Mouse (Mus musculus): ENCODE results near the gene Nectin4. TPM values are rescaled to one million over a fixed set of nuclear protein-coding genes. Genes with fewer than 3 reads are reported as not detected.

Nectin4 gene
- polyA plus RNA-seq, 1 experiment from 2014 or later: 4.6 TPM

GRCm38 (mm10) chr1:171361106-171362103, 8.5 kb upstream of the Nectin4 start:
- Histone ChIP-seq H3K9me3 (peaks cover 6% of the 10 kb centered on the region; the same call in 1 of the 2 replicates), H3K27me3 (replicated peaks; ENCODE audit: low read depth, poor library complexity, severe bottlenecking) (no peaks in the 10 kb centered on the region), H3K27ac (replicated peaks) (peak overlapping the region; percentile 84), H3K36me3 (replicated peaks) (peaks cover 31% of the 10 kb centered on the region), H3K4me3 (peak overlapping the region; percentile 67), H3K4me1 (peaks cover 16% of the 10 kb centered on the region)
- WGBS: 31% methylated on average over 16 of the region's 16 CpGs
- peak; percentile 71 for DNase-seq (ENCODE audit: low spot score)

- H3K4me1 ChIP-seq: peaks cover 11% of the 10 kb centered on the region
- H3K36me3 ChIP-seq (replicated peaks): no peaks in the 10 kb centered on the region
- no peak overlapping the region for H3K4me3 ChIP-seq
- WGBS: 70% methylated on average over 7 of the region's 7 CpGs
- peaks cover 4% of the 10 kb centered on the region for H3K27me3 ChIP-seq (replicated peaks; ENCODE audit: low read depth, poor library complexity, severe bottlenecking)
- no peak overlapping the region for H3K27ac ChIP-seq (replicated peaks)
- H3K9me3 ChIP-seq: no peaks in the 10 kb centered on the region
- no peak for DNase-seq (ENCODE audit: low spot score)
These were observed 4.0 kb upstream of the Nectin4 start for GRCm38 (mm10) chr1:171365934-171366333.

GRCm38 (mm10) chr1:171372880-171373279, 3.0 kb downstream of the Nectin4 start:
- Histone ChIP-seq H3K27ac (replicated peaks) (no peak overlapping the region), H3K4me3 (0 out of 2 replicates have a peak overlapping the region, but pooled peaks have one; percentile 11), H3K36me3 (replicated peaks) (no peaks in the 10 kb centered on the region), H3K9me3 (no peaks in the 10 kb centered on the region), H3K27me3 (replicated peaks; ENCODE audit: low read depth, poor library complexity, severe bottlenecking) (peaks cover 18% of the 10 kb centered on the region), H3K4me1 (peaks cover 45% of the 10 kb centered on the region)
- DNase-seq (ENCODE audit: low spot score): no peak
- 21% methylated on average over 3 of the region's 3 CpGs for WGBS

GRCm38 (mm10) chr1:171373946-171374345, 4.0 kb downstream of the Nectin4 start:
- Histone ChIP-seq H3K27ac (replicated peaks) (peak overlapping the region; percentile 75), H3K27me3 (replicated peaks; ENCODE audit: low read depth, poor library complexity, severe bottlenecking) (peaks cover 24% of the 10 kb centered on the region), H3K9me3 (no peaks in the 10 kb centered on the region), H3K4me1 (peaks cover 45% of the 10 kb centered on the region), H3K36me3 (replicated peaks) (no peaks in the 10 kb centered on the region), H3K4me3 (no peak overlapping the region)
- DNase-seq (ENCODE audit: low spot score): peak; percentile 21
- 2% methylated on average over 4 of the region's 4 CpGs for WGBS

- H3K4me3 ChIP-seq: peak overlapping the region; percentile 8; the same call in 1 of the 2 replicates
- peak; percentile 47 for DNase-seq (ENCODE audit: low spot score)
- H3K9me3 ChIP-seq: no peaks in the 10 kb centered on the region
- 0 out of 2 replicates have a peak overlapping the region, but pooled peaks have one; percentile 44 for H3K27ac ChIP-seq (replicated peaks)
- H3K27me3 ChIP-seq (replicated peaks; ENCODE audit: low read depth, poor library complexity, severe bottlenecking): peaks cover 35% of the 10 kb centered on the region
- 37% methylated on average over 9 of the region's 9 CpGs for WGBS
- H3K36me3 ChIP-seq (replicated peaks): no peaks in the 10 kb centered on the region
- peaks cover 48% of the 10 kb centered on the region for H3K4me1 ChIP-seq
These were observed 5.8 kb downstream of the Nectin4 start for GRCm38 (mm10) chr1:171375646-171376097.

GRCm38 (mm10) chr1:171378298-171378697, 8.4 kb downstream of the Nectin4 start:
- no peaks in the 10 kb centered on the region for H3K9me3 ChIP-seq
- no peak overlapping the region for H3K27ac ChIP-seq (replicated peaks)
- peaks cover 44% of the 10 kb centered on the region for H3K27me3 ChIP-seq (replicated peaks; ENCODE audit: low read depth, poor library complexity, severe bottlenecking)
- H3K4me1 ChIP-seq: peaks cover 41% of the 10 kb centered on the region
- H3K4me3 ChIP-seq: no peak overlapping the region
- DNase-seq (ENCODE audit: low spot score): no peak
- no peaks in the 10 kb centered on the region for H3K36me3 ChIP-seq (replicated peaks)
- 90% methylated on average over 6 of the region's 6 CpGs for WGBS

- Histone ChIP-seq H3K4me1 (peaks cover 28% of the 10 kb centered on the region), H3K27me3 (replicated peaks; ENCODE audit: low read depth, poor library complexity, severe bottlenecking) (peaks cover 51% of the 10 kb centered on the region), H3K27ac (replicated peaks) (0 out of 2 replicates have a peak overlapping the region, but pooled peaks have one; percentile 40), H3K4me3 (peak overlapping the region; percentile 45), H3K36me3 (replicated peaks) (no peaks in the 10 kb centered on the region), H3K9me3 (no peaks in the 10 kb centered on the region)
- WGBS: 8% methylated on average over 31 of the region's 31 CpGs
- DNase-seq (ENCODE audit: low spot score): peak; percentile 80
These were observed 10.2 kb downstream of the Nectin4 start for GRCm38 (mm10) chr1:171379935-171380599.

GRCm38 (mm10) chr1:171382096-171382620, 12.3 kb downstream of the Nectin4 start:
- DNase-seq (ENCODE audit: low spot score): no peak
- no peaks in the 10 kb centered on the region for H3K9me3 ChIP-seq
- no peak overlapping the region for H3K4me3 ChIP-seq
- no peak overlapping the region for H3K27ac ChIP-seq (replicated peaks)
- WGBS: 82% methylated on average over 11 of the region's 11 CpGs
- H3K4me1 ChIP-seq: peaks cover 26% of the 10 kb centered on the region
- H3K36me3 ChIP-seq (replicated peaks): no peaks in the 10 kb centered on the region
- H3K27me3 ChIP-seq (replicated peaks; ENCODE audit: low read depth, poor library complexity, severe bottlenecking): peaks cover 51% of the 10 kb centered on the region

- H3K36me3 ChIP-seq (replicated peaks): no peaks in the 10 kb centered on the region
- 66% methylated on average over 9 of the region's 9 CpGs for WGBS
- DNase-seq (ENCODE audit: low spot score): peak; percentile 39
- no peaks in the 10 kb centered on the region for H3K9me3 ChIP-seq
- no peak overlapping the region for H3K27ac ChIP-seq (replicated peaks)
- peaks cover 42% of the 10 kb centered on the region for H3K27me3 ChIP-seq (replicated peaks; ENCODE audit: low read depth, poor library complexity, severe bottlenecking)
- H3K4me3 ChIP-seq: no peak overlapping the region
- peaks cover 33% of the 10 kb centered on the region for H3K4me1 ChIP-seq
These were observed 14.5 kb downstream of the Nectin4 start for GRCm38 (mm10) chr1:171384361-171384760.

GRCm38 (mm10) chr1:171385171-171385570, 15.3 kb downstream of the Nectin4 start:
- H3K27me3 ChIP-seq (replicated peaks; ENCODE audit: low read depth, poor library complexity, severe bottlenecking): peaks cover 34% of the 10 kb centered on the region
- H3K9me3 ChIP-seq: no peaks in the 10 kb centered on the region
- no peak overlapping the region for H3K4me3 ChIP-seq
- WGBS: 71% methylated on average over 9 of the region's 9 CpGs
- DNase-seq (ENCODE audit: low spot score): no peak
- peaks cover 31% of the 10 kb centered on the region for H3K4me1 ChIP-seq
- H3K27ac ChIP-seq (replicated peaks): no peak overlapping the region
- no peaks in the 10 kb centered on the region for H3K36me3 ChIP-seq (replicated peaks)

- peak; percentile 62 for DNase-seq (ENCODE audit: low spot score)
- peaks cover 30% of the 10 kb centered on the region for H3K4me1 ChIP-seq
- peaks cover 15% of the 10 kb centered on the region for H3K27me3 ChIP-seq (replicated peaks; ENCODE audit: low read depth, poor library complexity, severe bottlenecking)
- no peaks in the 10 kb centered on the region for H3K36me3 ChIP-seq (replicated peaks)
- no peak overlapping the region; the same call in 1 of the 2 replicates for H3K27ac ChIP-seq (replicated peaks)
- H3K4me3 ChIP-seq: 0 out of 2 replicates have a peak overlapping the region, but pooled peaks have one; percentile 3
- 16% methylated on average over 6 of the region's 6 CpGs for WGBS
- H3K9me3 ChIP-seq: no peaks in the 10 kb centered on the region
These were observed 17.2 kb downstream of the Nectin4 start for GRCm38 (mm10) chr1:171387099-171387498.
